Mouse (Mus musculus) G1E (cell line): Measurements from ENCODE around the gene Shisa9. TPM values are rescaled to one million over a fixed set of nuclear protein-coding genes. Genes with fewer than 3 reads are reported as not detected.

Source experiments
- ATAC-seq: 2 replicates; pipeline ENCODE4 v1.8.0; 2016; ENCODE audit warnings: mild to moderate bottlenecking; ENCODE audit not compliant: insufficient number of reproducible peaks, poor library complexity, low FRiP score, severe bottlenecking; ENCODE audit errors: extremely low read depth
- DNase-seq: peaks from one replicate; pipeline ENCODE4 v3.0.0; 2012; ENCODE audit warnings: low spot score
- H3K27me3 ChIP-seq: 2 replicates; pipeline ENCODE4 v1.6.1; 2012; ENCODE audit warnings: mild to moderate bottlenecking, low read length, inconsistent platforms; ENCODE audit not compliant: insufficient read depth
- H3K36me3 ChIP-seq: replicated peaks from 2 replicates; pipeline ENCODE3; 2012; ENCODE audit warnings: mild to moderate bottlenecking, inconsistent platforms
- H3K4me1 ChIP-seq: 2 replicates; pipeline ENCODE4 v1.6.1; 2012; ENCODE audit warnings: low read depth, low read length, inconsistent platforms, mixed read lengths; ENCODE audit not compliant: insufficient read depth
- H3K4me3 ChIP-seq: 2 replicates; pipeline ENCODE4 v1.5.1; 2012; ENCODE audit warnings: low read depth, mild to moderate bottlenecking, inconsistent platforms, low read length, moderate library complexity, mixed read lengths
- H3K9me3 ChIP-seq: replicated peaks from 2 replicates; pipeline ENCODE4 v1.6.1; 2012; ENCODE audit warnings: inconsistent platforms
- CTCF ChIP-seq: IDR thresholded peaks from 2 replicates; pipeline ENCODE4 v1.5.1; 2012; ENCODE audit warnings: low read depth, low read length, inconsistent platforms, mixed read lengths
- GATA1 ChIP-seq: IDR thresholded peaks from 2 replicates; pipeline ENCODE4 v1.6.1; 2012; ENCODE audit warnings: borderline replicate concordance, low read length, inconsistent platforms, mixed read lengths
- GATA2 ChIP-seq: IDR thresholded peaks from 2 replicates; pipeline ENCODE4 v1.6.1; 2012; ENCODE audit warnings: low read depth, low read length, inconsistent platforms, borderline replicate concordance
- POLR2AphosphoS5 ChIP-seq: IDR thresholded peaks from 2 replicates; pipeline ENCODE4 v1.6.1; 2012; ENCODE audit warnings: low read depth, low read length, inconsistent platforms; ENCODE audit not compliant: insufficient replicate concordance
- TAL1 ChIP-seq: conservative IDR thresholded peaks from 2 replicates; pipeline ENCODE4 v1.6.1; 2012; ENCODE audit warnings: low read depth, low read length, inconsistent platforms, mixed read lengths
- polyA plus RNA-seq: library from polyadenylated mRNA; stranded (reverse); fragments of >175 nt; gene quantifications from 2 replicates; pipeline ENCODE4 v1.2.3, GENCODE M21; 2012
- total RNA-seq, 2 experiments: library from RNA; stranded (forward) in 1 of 2; stranded (reverse) in 1 of 2; fragments of 200-1000 nt in 1 of 2; fragments of >200 nt in 1 of 2; fragmentation: Nextera tagmentation in 1 of 2; gene quantifications; 2 replicates each; pipeline ENCODE4 v1.2.3; 2014 to 2017

The Shisa9 gene
- total and polyA plus RNA-seq, 3 experiments, result 0.11 to 23.3 TPM; not detected in 1

- Histone ChIP-seq H3K9me3 (no peaks in the 10 kb centered on the region), H3K36me3 (no peaks in the 10 kb centered on the region), H3K4me1 (no peaks in the 10 kb centered on the region), H3K4me3 (no peak overlapping the region), H3K27me3 (peaks cover 5% of the 10 kb centered on the region; the same call in 1 of the 2 replicates)
- ATAC-seq (no peak), DNase-seq (no peak)
- no peak for TF ChIP-seq POLR2AphosphoS5
- TF ChIP-seq GATA1, result no peak
- TF ChIP-seq GATA2, result no peak
- TF ChIP-seq TAL1, result no peak
- TF ChIP-seq CTCF, result no peak
Measured at GRCm38 (mm10) chr16:12035626-12036025, 51.7 kb downstream of the Shisa9 start.

GRCm38 (mm10) chr16:12040935-12041334, 57.0 kb downstream of the Shisa9 start:
- no peak for ATAC-seq
- no peak overlapping the region for H3K4me3 ChIP-seq
- no peaks in the 10 kb centered on the region for H3K9me3 ChIP-seq
- TF ChIP-seq CTCF (no peak), TAL1 (no peak)
- H3K27me3 ChIP-seq, result no peaks in the 10 kb centered on the region
- H3K4me1 ChIP-seq, result no peaks in the 10 kb centered on the region
- H3K36me3 ChIP-seq, result no peaks in the 10 kb centered on the region
- no peak for DNase-seq

DNA sequence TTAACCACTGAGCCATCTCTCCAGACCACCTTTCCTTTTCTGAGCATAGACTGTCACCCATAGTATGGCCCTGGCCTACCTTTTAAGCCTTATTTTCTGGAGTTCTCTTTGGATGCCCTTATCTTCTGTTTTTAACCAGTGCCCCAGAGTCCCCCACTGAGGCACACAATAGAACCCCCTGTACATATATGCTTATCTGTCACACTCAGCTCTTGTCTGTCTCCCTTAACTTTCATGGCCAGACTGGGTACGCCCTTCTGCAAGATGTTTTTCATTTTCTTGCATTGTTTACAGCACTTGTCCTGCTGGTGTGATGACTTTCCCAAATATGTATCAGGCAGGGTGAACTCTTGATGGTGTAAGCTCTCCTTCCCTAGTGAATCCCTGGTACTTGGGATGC, 68.1 kb downstream of the Shisa9 start:
- H3K9me3 ChIP-seq, result no peaks in the 10 kb centered on the region
- no peak for ATAC-seq

GRCm38 (mm10) chr16:12072573-12072972, 88.7 kb downstream of the Shisa9 start:
- Histone ChIP-seq H3K4me1 (no peaks in the 10 kb centered on the region), H3K9me3 (no peaks in the 10 kb centered on the region), H3K27me3 (no peaks in the 10 kb centered on the region), H3K4me3 (no peak overlapping the region), H3K36me3 (no peaks in the 10 kb centered on the region)
- no peak for DNase-seq
- TF ChIP-seq POLR2AphosphoS5 (no peak), GATA1 (no peak), CTCF (no peak), TAL1 (no peak), GATA2 (no peak)
- ATAC-seq, result no peak

More for the DNA sequence above, 68.1 kb downstream of the Shisa9 start:
- Histone ChIP-seq H3K27me3 (no peaks in the 10 kb centered on the region), H3K36me3 (no peaks in the 10 kb centered on the region), H3K4me3 (no peak overlapping the region), H3K4me1 (no peaks in the 10 kb centered on the region)
- TF ChIP-seq POLR2AphosphoS5 (no peak), GATA1 (no peak), CTCF (no peak), GATA2 (no peak), TAL1 (no peak)
- no peak for DNase-seq

- Histone ChIP-seq H3K4me3 (no peak overlapping the region), H3K4me1 (no peaks in the 10 kb centered on the region), H3K27me3 (no peaks in the 10 kb centered on the region), H3K36me3 (no peaks in the 10 kb centered on the region), H3K9me3 (no peaks in the 10 kb centered on the region)
- DNase-seq (no peak), ATAC-seq (no peak)
- TF ChIP-seq CTCF (no peak), GATA2 (no peak), TAL1 (no peak), POLR2AphosphoS5 (no peak), GATA1 (no peak)
Measured at GRCm38 (mm10) chr16:12076270-12076669, 92.4 kb downstream of the Shisa9 start.

- no peaks in the 10 kb centered on the region for H3K36me3 ChIP-seq
- no peak for DNase-seq
- no peak overlapping the region for H3K4me3 ChIP-seq
- H3K9me3 ChIP-seq, result no peaks in the 10 kb centered on the region
- H3K27me3 ChIP-seq, result no peaks in the 10 kb centered on the region
- no peak for TF ChIP-seq TAL1
- TF ChIP-seq POLR2AphosphoS5, result no peak
- no peak for TF ChIP-seq GATA1
- TF ChIP-seq GATA2, result no peak
- TF ChIP-seq CTCF, result no peak
- H3K4me1 ChIP-seq, result no peaks in the 10 kb centered on the region
- no peak for ATAC-seq
Measured at GRCm38 (mm10) chr16:12076700-12077099, 92.8 kb downstream of the Shisa9 start.

GRCm38 (mm10) chr16:12083082-12083481, 99.2 kb downstream of the Shisa9 start:
- TF ChIP-seq TAL1 (no peak), CTCF (no peak), GATA2 (no peak), POLR2AphosphoS5 (no peak), GATA1 (no peak)
- Histone ChIP-seq H3K27me3 (peaks cover 3% of the 10 kb centered on the region), H3K36me3 (no peaks in the 10 kb centered on the region), H3K4me1 (no peaks in the 10 kb centered on the region), H3K4me3 (no peak overlapping the region), H3K9me3 (no peaks in the 10 kb centered on the region)
- ATAC-seq, result no peak
- DNase-seq, result no peak
